Mouse (Mus musculus): ENCODE measurements around the gene Gimap1.

DNA sequence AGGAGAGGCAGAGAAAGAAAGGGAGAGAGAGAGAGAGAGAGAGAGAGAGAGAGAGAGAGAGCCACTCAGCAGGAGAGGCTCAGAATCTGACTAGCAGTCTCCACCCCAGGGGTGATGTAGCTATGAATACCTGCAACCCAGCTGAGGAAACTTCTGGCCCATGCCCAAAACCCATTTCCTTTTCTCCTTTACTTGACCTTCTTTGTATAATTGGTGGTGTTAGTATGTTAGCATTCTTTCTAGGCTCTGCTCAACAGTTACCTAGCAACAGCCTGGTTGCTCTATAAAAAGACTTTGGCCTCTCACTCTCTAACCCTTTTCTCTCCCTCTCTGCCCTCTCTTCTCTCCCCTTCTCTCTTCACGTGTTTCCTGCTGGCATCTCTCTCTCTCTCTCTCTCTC lies 13.4 kb upstream of the Gimap1 start:
- TF ChIP-seq POLR2A (IDR thresholded peaks at IDR 0.05; ENCODE audit: borderline replicate concordance, control insufficient read depth, low read depth, low read length) (no peak), CTCF (IDR thresholded peaks at IDR 0.05; ENCODE audit: control insufficient read depth, insufficient read depth, low read length) (no peak)

Data from bone marrow, adult 2 months (tissue).